Mouse (Mus musculus) erythroblast, embryonic 14.5 days (primary cell): Measurements from ENCODE around the gene Cldn24. TPM values are rescaled to one million over a fixed set of nuclear protein-coding genes. Genes with fewer than 3 reads are reported as not detected.

ENCODE experiments used
- H3K27me3 ChIP-seq: 2 replicates; pipeline ENCODE4 v1.6.1; 2012; ENCODE audit warnings: inconsistent platforms; ENCODE audit not compliant: control insufficient read depth
- H3K36me3 ChIP-seq: 2 replicates; pipeline ENCODE4 v1.6.1; 2012; ENCODE audit warnings: mild to moderate bottlenecking, inconsistent platforms; ENCODE audit not compliant: control insufficient read depth
- H3K4me1 ChIP-seq: 2 replicates; pipeline ENCODE4 v1.6.1; 2012; ENCODE audit warnings: inconsistent platforms; ENCODE audit not compliant: control insufficient read depth
- H3K4me3 ChIP-seq: replicated peaks from 2 replicates; pipeline ENCODE3; 2012; ENCODE audit warnings: moderate library complexity, mild to moderate bottlenecking, inconsistent platforms
- H3K9me3 ChIP-seq: 2 replicates; pipeline ENCODE4 v1.6.1; 2012; ENCODE audit warnings: low read length, inconsistent platforms, mixed read lengths; ENCODE audit not compliant: control insufficient read depth
- GATA1 ChIP-seq: IDR thresholded peaks from 2 replicates; pipeline ENCODE4 v1.6.1; 2012; ENCODE audit warnings: low read length, inconsistent platforms, mixed read lengths
- TAL1 ChIP-seq: IDR thresholded peaks from 3 replicates; pipeline ENCODE4 v1.6.1; 2012; ENCODE audit warnings: low read length, inconsistent platforms, mixed read lengths
- polyA plus RNA-seq: library from polyadenylated mRNA; stranded (reverse); fragments of >175 nt; gene quantifications from 2 replicates; pipeline ENCODE4 v1.2.3, GENCODE M21; 2012

The Cldn24 gene
- polyA plus RNA-seq, 1 experiment: not detected

GRCm38 (mm10) chr8:47823777-47824176 is 1.8 kb downstream of the Cldn24 start:
- H3K9me3 ChIP-seq: no peaks in the 10 kb centered on the region
- H3K36me3 ChIP-seq: no peaks in the 10 kb centered on the region; the same call in 1 of the 2 replicates
- TF ChIP-seq TAL1 (no peak), GATA1 (no peak)
- H3K4me3 ChIP-seq: no peak overlapping the region
- no peaks in the 10 kb centered on the region for H3K27me3 ChIP-seq
- H3K4me1 ChIP-seq: no peaks in the 10 kb centered on the region

DNA sequence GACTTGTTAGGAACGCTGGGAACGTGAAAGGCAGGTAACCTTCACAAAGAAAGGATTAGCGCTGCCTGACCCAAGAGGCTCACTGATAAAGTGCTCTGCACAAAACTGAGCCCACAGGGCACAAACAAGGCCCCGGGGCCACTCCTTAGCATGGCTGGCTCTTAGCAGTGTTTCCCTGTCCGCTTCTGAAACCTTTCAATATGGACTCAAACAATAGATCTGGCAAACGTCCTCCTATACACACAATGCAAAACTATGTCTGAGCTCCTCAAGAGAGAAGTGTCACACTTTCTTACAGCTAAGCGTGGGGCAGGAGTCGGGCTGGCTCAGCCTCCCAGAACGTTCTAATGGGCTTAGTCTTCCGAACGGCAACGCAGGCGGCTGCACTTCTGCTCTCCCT is 2.2 kb downstream of the Cldn24 start, which contains the start of gene Cldn22:
TSS of gene Cldn22 (plus strand) at position 301 of the 400 bp plus-strand sequence.
- Histone ChIP-seq H3K36me3 (no peaks in the 10 kb centered on the region; the same call in 1 of the 2 replicates), H3K27me3 (no peaks in the 10 kb centered on the region), H3K9me3 (no peaks in the 10 kb centered on the region), H3K4me3 (no peak within 1 kb of the TSS), H3K4me1 (no peaks in the 10 kb centered on the region)
- TF ChIP-seq TAL1: no peak
- TF ChIP-seq GATA1: no peak

- Histone ChIP-seq H3K36me3 (no peaks in the 10 kb centered on the region; the same call in 1 of the 2 replicates), H3K4me3 (no peak overlapping the region), H3K27me3 (no peaks in the 10 kb centered on the region), H3K4me1 (no peaks in the 10 kb centered on the region), H3K9me3 (no peaks in the 10 kb centered on the region)
- TF ChIP-seq TAL1: no peak
- no peak for TF ChIP-seq GATA1
Observed at GRCm38 (mm10) chr8:47825596-47825995, 3.7 kb downstream of the Cldn24 start.

DNA sequence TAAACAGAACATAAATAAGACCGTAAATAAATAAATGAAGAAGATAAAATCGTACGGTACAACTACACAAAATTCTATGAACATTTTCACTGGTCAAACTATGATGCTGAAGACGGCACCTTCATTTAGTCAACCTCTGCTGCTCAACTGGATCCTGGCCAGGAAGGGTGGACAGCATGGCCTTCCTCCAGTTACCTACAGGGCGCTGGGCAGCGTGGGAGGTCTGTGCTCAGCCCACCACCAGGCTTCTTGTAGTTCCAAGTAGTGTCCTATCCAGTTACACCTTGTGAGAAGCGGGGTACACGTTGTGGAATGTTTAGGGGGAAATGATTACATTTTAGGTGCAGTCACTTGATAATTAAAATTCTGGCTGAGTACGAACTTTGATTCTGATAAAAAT is 5.0 kb downstream of the Cldn24 start:
- Histone ChIP-seq H3K36me3 (no peaks in the 10 kb centered on the region; the same call in 1 of the 2 replicates), H3K9me3 (no peaks in the 10 kb centered on the region), H3K4me3 (no peak overlapping the region), H3K4me1 (no peaks in the 10 kb centered on the region), H3K27me3 (no peaks in the 10 kb centered on the region)
- TF ChIP-seq GATA1 (no peak), TAL1 (no peak)

DNA sequence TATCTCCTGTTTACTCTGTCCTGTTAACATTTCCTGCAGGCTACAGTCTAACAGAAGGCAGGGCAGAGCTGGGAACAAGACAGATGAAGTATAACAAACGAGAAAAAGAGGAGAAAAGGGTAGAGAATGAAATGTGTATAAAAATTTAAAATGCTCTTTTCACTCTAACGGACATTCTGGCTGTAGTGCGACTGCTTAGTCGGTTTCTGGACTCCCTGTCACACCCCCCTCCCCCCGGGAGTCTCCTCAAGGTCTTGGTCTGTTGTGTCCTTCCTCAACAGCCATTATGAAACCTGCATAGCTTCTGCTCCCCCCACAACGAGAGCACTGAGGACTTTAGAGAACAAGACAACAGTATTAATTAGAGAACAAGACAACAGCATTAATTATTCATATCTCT is 10.7 kb downstream of the Cldn24 start:
- Histone ChIP-seq H3K4me1 (no peaks in the 10 kb centered on the region), H3K4me3 (no peak overlapping the region), H3K27me3 (no peaks in the 10 kb centered on the region), H3K36me3 (no peaks in the 10 kb centered on the region; the same call in 1 of the 2 replicates), H3K9me3 (no peaks in the 10 kb centered on the region)
- TF ChIP-seq TAL1 (no peak), GATA1 (no peak)

DNA sequence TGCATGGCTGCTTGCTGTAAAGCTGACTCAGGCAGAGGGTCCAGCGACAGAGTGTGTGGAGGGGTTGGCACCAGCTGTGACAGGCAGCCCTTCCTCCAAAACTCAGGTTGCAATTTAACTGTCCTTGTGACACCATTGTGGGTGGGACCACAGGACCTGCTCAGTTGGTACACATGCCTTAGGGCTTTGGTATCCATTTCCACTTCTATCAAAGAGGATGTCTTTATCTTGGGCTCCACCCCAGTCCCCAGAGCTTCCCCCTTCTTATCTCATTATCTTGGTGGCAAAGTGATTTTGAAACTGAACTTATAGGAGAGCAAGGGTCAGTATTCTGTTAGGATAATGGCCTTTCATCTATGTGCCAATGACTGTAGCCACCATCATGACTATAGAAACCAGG is 12.0 kb downstream of the Cldn24 start:
- Histone ChIP-seq H3K4me3 (no peak overlapping the region), H3K27me3 (no peaks in the 10 kb centered on the region), H3K4me1 (no peaks in the 10 kb centered on the region), H3K9me3 (no peaks in the 10 kb centered on the region), H3K36me3 (no peaks in the 10 kb centered on the region; the same call in 1 of the 2 replicates)
- TF ChIP-seq TAL1 (no peak), GATA1 (no peak)

DNA sequence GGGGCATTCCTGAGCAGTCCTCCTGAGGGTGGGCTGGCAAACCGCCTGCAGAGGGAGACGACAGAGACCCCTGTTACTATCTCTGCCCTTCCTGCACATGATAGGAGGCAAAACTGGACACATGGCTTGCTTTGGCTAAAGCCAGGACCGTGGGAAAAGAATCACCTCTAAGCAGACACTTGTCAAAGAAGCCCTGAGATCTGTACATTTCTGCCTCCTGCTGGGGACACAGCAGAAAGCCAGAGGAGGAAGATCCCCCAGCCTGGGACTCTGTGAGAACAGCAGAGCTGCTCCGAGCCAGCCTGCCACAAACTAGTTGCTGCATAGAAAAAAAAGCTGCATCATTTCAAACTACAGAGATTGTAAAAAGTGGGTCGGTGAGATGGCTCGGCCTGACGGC is 21.1 kb downstream of the Cldn24 start:
- no peaks in the 10 kb centered on the region for H3K27me3 ChIP-seq
- H3K4me3 ChIP-seq: no peak overlapping the region
- no peak for TF ChIP-seq GATA1
- TF ChIP-seq TAL1: no peak
- no peaks in the 10 kb centered on the region for H3K9me3 ChIP-seq
- no peaks in the 10 kb centered on the region for H3K4me1 ChIP-seq
- H3K36me3 ChIP-seq: peaks cover 11% of the 10 kb centered on the region; the same call in 1 of the 2 replicates

DNA sequence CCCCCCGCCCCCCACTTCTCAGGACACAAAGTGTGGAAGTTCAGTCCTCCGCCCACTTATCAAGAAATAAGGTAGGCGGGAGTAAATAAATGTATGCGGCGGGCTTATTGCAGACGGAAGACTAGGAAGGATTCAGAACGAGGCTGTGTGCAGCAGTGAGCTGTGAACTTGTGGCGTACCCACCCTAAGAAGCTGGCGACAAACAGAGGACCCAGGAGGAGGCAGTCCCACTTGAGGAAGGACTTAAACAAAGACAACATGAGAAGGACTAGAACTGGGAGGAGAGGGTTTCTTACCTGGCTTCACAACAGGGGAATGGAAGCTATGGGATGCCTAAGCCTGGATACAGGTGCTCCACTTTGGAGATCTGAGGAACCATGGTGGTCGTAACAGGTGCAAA is 21.7 kb downstream of the Cldn24 start:
- H3K9me3 ChIP-seq: no peaks in the 10 kb centered on the region
- H3K36me3 ChIP-seq: peaks cover 13% of the 10 kb centered on the region; the same call in 1 of the 2 replicates
- no peaks in the 10 kb centered on the region for H3K27me3 ChIP-seq
- TF ChIP-seq GATA1: no peak
- no peak for TF ChIP-seq TAL1
- no peaks in the 10 kb centered on the region for H3K4me1 ChIP-seq
- no peak overlapping the region for H3K4me3 ChIP-seq

DNA sequence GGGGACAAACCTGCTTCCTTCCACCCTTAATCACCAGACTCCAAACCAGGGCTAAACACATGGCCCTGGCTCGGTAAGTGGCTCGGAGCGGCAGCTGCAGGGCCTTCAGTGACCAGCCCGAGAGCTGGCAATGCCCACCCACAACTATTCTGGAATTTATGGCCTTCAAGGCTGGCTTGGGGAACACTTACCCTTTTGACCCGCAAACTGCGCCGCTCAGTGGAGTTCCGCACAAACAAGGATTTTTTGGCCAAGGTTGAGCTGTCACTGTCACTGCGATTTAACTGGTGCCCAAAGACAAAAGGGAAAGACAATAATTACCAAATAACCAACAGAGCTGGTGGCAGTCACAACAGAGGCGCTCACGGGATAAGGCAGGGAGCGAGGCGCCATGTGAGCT is 24.0 kb downstream of the Cldn24 start:
- Histone ChIP-seq H3K9me3 (no peaks in the 10 kb centered on the region), H3K4me3 (no peak overlapping the region), H3K27me3 (no peaks in the 10 kb centered on the region), H3K36me3 (peaks cover 16% of the 10 kb centered on the region; the same call in 1 of the 2 replicates), H3K4me1 (no peaks in the 10 kb centered on the region)
- TF ChIP-seq GATA1 (no peak), TAL1 (no peak)

GRCm38 (mm10) chr8:47847161-47847560 is 25.2 kb downstream of the Cldn24 start:
- peaks cover 16% of the 10 kb centered on the region; the same call in 1 of the 2 replicates for H3K36me3 ChIP-seq
- H3K4me1 ChIP-seq: no peaks in the 10 kb centered on the region; the same call in 1 of the 2 replicates
- H3K9me3 ChIP-seq: no peaks in the 10 kb centered on the region
- no peaks in the 10 kb centered on the region for H3K27me3 ChIP-seq
- TF ChIP-seq GATA1: no peak
- TF ChIP-seq TAL1: no peak
- H3K4me3 ChIP-seq: no peak overlapping the region
